Mouse (Mus musculus) thymus, adult 2 months (tissue): ENCODE data around the gene Smok2b.
"Not testable (repeated sequence)": the region's sequence is repeated elsewhere in the genome, so short reads cannot be mapped to it uniquely, and the experiment has no call there.

Experiments used
- CTCF ChIP-seq: fragments of 200-500 bp; IDR thresholded peaks from 2 replicates; pipeline ENCODE4 v1.5.1; 2012; ENCODE audit warnings: mild to moderate bottlenecking, control low read depth, low read length, moderate library complexity, borderline replicate concordance; ENCODE audit not compliant: control insufficient read depth, poor library complexity, insufficient read depth; ENCODE audit errors: extremely low read depth
- POLR2A ChIP-seq: fragments of 200-500 bp; IDR thresholded peaks from 2 replicates; pipeline ENCODE4 v1.6.1; 2012; ENCODE audit warnings: mild to moderate bottlenecking, low read length, control low read depth, moderate library complexity; ENCODE audit not compliant: control insufficient read depth, poor library complexity, insufficient read depth; ENCODE audit errors: extremely low read depth

DNA sequence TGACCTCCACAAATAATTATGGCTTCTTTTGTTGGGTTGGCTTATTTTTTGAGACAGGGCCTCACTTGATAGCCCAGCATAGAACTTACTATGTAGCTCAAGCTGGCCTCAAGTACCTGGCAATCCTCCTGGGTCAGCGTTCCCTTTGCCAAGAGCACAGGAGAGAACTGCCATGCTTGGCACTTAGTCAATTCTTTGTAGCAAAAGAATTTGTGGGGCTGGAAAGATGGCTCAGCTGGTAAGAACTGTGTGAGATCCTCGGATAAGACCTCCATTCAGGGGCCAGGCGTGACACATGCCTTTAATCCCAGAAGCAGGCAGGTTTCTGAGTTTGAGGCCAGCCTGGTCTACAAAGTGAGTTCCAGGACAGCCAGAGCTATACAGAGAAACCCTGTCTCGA, 33.6 kb upstream of the Smok2b start:
- not testable (repeated sequence) for TF ChIP-seq CTCF, POLR2A
